Mouse (Mus musculus) hindbrain, embryonic 10.5 days (tissue): ENCODE measurements around the gene Agmat. TPM values are rescaled to one million over a fixed set of nuclear protein-coding genes. Genes with fewer than 3 reads are reported as not detected.
A peak's percentile ranks its signal among the peaks of the same experiment; 100 is the strongest.
"Not testable (repeated sequence)": the region's sequence is repeated elsewhere in the genome, so short reads cannot be mapped to it uniquely, and the experiment has no call there.

Experiments used
- DNase-seq: peaks from one replicate; pipeline ENCODE4 v3.0.0-alpha.2; 2017; ENCODE audit warnings: low spot score
- H3K27ac ChIP-seq: fragments of 300-500 bp; sonication (generic); 2 replicates; pipeline ENCODE4 v1.5.1; 2016; ENCODE audit warnings: mild to moderate bottlenecking, moderate library complexity
- H3K27me3 ChIP-seq: fragments of 300-500 bp; sonication (generic); 2 replicates; pipeline ENCODE4 v1.6.1; 2016; ENCODE audit warnings: mild to moderate bottlenecking; ENCODE audit not compliant: poor library complexity, insufficient read depth, severe bottlenecking
- H3K36me3 ChIP-seq: fragments of 300-500 bp; sonication (generic); 2 replicates; pipeline ENCODE4 v1.6.1; 2016; ENCODE audit warnings: mild to moderate bottlenecking, moderate library complexity
- H3K4me1 ChIP-seq: fragments of 300-500 bp; sonication (generic); replicated peaks from 2 replicates; pipeline ENCODE4 v1.6.1; 2016; ENCODE audit warnings: mild to moderate bottlenecking
- H3K4me3 ChIP-seq: fragments of 300-500 bp; sonication (generic); 2 replicates; pipeline ENCODE4 v1.5.1; 2016; ENCODE audit warnings: mild to moderate bottlenecking, moderate library complexity
- H3K9me3 ChIP-seq: fragments of 300-500 bp; sonication (generic); 2 replicates; pipeline ENCODE4 v1.6.1; 2016; ENCODE audit warnings: mild to moderate bottlenecking, moderate library complexity
- WGBS: fragments of 180-500 bp; shearing (Covaris S2); methylation state at CpG from one replicate; pipeline ENCODE4 v1.1.7; 2016; 5-methylcytosine and 5-hydroxymethylcytosine counted together
- polyA plus RNA-seq: library from polyadenylated mRNA; unstranded; fragments of >200 nt; fragmentation: Nextera tagmentation; extraction: Ambion mirVana; gene quantifications from 2 replicates; pipeline ENCODE4 v1.2.1, GENCODE M21; 2016

The Agmat gene
- polyA plus RNA-seq, 1 experiment from 2014 or later, result not detected

- WGBS, result 85% methylated on average over 19 of the region's 19 CpGs
- H3K36me3 ChIP-seq, result peaks cover 96% of the 10 kb centered on the region
- no peak for DNase-seq
- H3K27ac ChIP-seq, result no peak overlapping the region
- no peaks in the 10 kb centered on the region for H3K4me1 ChIP-seq
- no peaks in the 10 kb centered on the region for H3K9me3 ChIP-seq
- no peak overlapping the region for H3K4me3 ChIP-seq
- H3K27me3 ChIP-seq, result no peaks in the 10 kb centered on the region
Measured at GRCm38 (mm10) chr4:141766668-141767352, 20.3 kb downstream of the Agmat start.

GRCm38 (mm10) chr4:141767353-141768036 lies 21.0 kb downstream of the Agmat start:
- H3K4me3 ChIP-seq, result no peak overlapping the region
- no peak overlapping the region for H3K27ac ChIP-seq
- no peaks in the 10 kb centered on the region for H3K27me3 ChIP-seq
- peaks cover 96% of the 10 kb centered on the region for H3K36me3 ChIP-seq
- H3K4me1 ChIP-seq, result no peaks in the 10 kb centered on the region
- no peak for DNase-seq
- 77% methylated on average over 19 of the region's 19 CpGs for WGBS
- no peaks in the 10 kb centered on the region for H3K9me3 ChIP-seq

- Histone ChIP-seq H3K36me3 (peaks cover 96% of the 10 kb centered on the region), H3K4me3 (no peak overlapping the region), H3K9me3 (no peaks in the 10 kb centered on the region), H3K4me1 (no peaks in the 10 kb centered on the region), H3K27me3 (no peaks in the 10 kb centered on the region), H3K27ac (no peak overlapping the region)
- 95% methylated on average over 8 of the region's 8 CpGs for WGBS
- DNase-seq, result no peak
Measured at GRCm38 (mm10) chr4:141769501-141770160, 23.2 kb downstream of the Agmat start.

GRCm38 (mm10) chr4:141771823-141772222 lies 25.4 kb downstream of the Agmat start:
- Histone ChIP-seq H3K27ac (no peak overlapping the region), H3K9me3 (no peaks in the 10 kb centered on the region), H3K4me1 (no peaks in the 10 kb centered on the region), H3K4me3 (no peak overlapping the region), H3K36me3 (peaks cover 100% of the 10 kb centered on the region), H3K27me3 (no peaks in the 10 kb centered on the region)
- WGBS, result 92% methylated on average over 8 of the region's 8 CpGs
- no peak for DNase-seq

GRCm38 (mm10) chr4:141773019-141773418 lies 26.5 kb downstream of the Agmat start:
- peaks cover 100% of the 10 kb centered on the region for H3K36me3 ChIP-seq
- H3K4me3 ChIP-seq, H3K27ac ChIP-seq, H3K4me1 ChIP-seq, H3K9me3 ChIP-seq, DNase-seq, H3K27me3 ChIP-seq: not testable (repeated sequence)
- 86% methylated on average over 4 of the region's 4 CpGs for WGBS

- Histone ChIP-seq H3K36me3 (peaks cover 100% of the 10 kb centered on the region), H3K4me1 (no peaks in the 10 kb centered on the region), H3K4me3 (no peak overlapping the region), H3K27ac (no peak overlapping the region), H3K27me3 (no peaks in the 10 kb centered on the region), H3K9me3 (no peaks in the 10 kb centered on the region)
- WGBS, result 94% methylated on average over 8 of the region's 8 CpGs
- DNase-seq, result no peak
Measured at GRCm38 (mm10) chr4:141779828-141780227, 33.4 kb downstream of the Agmat start.

- no peaks in the 10 kb centered on the region for H3K4me1 ChIP-seq
- H3K36me3 ChIP-seq, result peaks cover 100% of the 10 kb centered on the region
- 96% methylated on average over 8 of the region's 8 CpGs for WGBS
- H3K9me3 ChIP-seq, result no peaks in the 10 kb centered on the region
- H3K27ac ChIP-seq, result no peak overlapping the region
- no peak for DNase-seq
- H3K27me3 ChIP-seq, result no peaks in the 10 kb centered on the region
- H3K4me3 ChIP-seq, result no peak overlapping the region
Measured at GRCm38 (mm10) chr4:141781201-141781985, 34.9 kb downstream of the Agmat start.

GRCm38 (mm10) chr4:141784835-141785234 lies 38.4 kb downstream of the Agmat start:
- H3K4me1 ChIP-seq, result peaks cover 5% of the 10 kb centered on the region
- 90% methylated on average over 5 of the region's 5 CpGs for WGBS
- peaks cover 82% of the 10 kb centered on the region for H3K36me3 ChIP-seq
- DNase-seq, result no peak
- no peaks in the 10 kb centered on the region for H3K27me3 ChIP-seq
- H3K4me3 ChIP-seq, result no peak overlapping the region
- H3K27ac ChIP-seq, result no peak overlapping the region
- no peaks in the 10 kb centered on the region for H3K9me3 ChIP-seq

GRCm38 (mm10) chr4:141786141-141786540 lies 39.7 kb downstream of the Agmat start:
- Histone ChIP-seq H3K4me3 (no peak overlapping the region), H3K9me3 (no peaks in the 10 kb centered on the region), H3K27me3 (no peaks in the 10 kb centered on the region), H3K27ac (no peak overlapping the region), H3K36me3 (peaks cover 69% of the 10 kb centered on the region), H3K4me1 (peaks cover 12% of the 10 kb centered on the region)
- WGBS, result 91% methylated on average over 13 of the region's 13 CpGs
- DNase-seq, result no peak

GRCm38 (mm10) chr4:141787046-141787445 lies 40.6 kb downstream of the Agmat start:
- WGBS, result 88% methylated on average over 6 of the region's 6 CpGs
- Histone ChIP-seq H3K27ac (no peak overlapping the region), H3K9me3 (no peaks in the 10 kb centered on the region), H3K36me3 (peaks cover 60% of the 10 kb centered on the region), H3K4me1 (peaks cover 13% of the 10 kb centered on the region), H3K27me3 (no peaks in the 10 kb centered on the region), H3K4me3 (no peak overlapping the region)
- no peak for DNase-seq

GRCm38 (mm10) chr4:141787462-141787861 lies 41.0 kb downstream of the Agmat start:
- 94% methylated on average over 7 of the region's 7 CpGs for WGBS
- H3K36me3 ChIP-seq, result peaks cover 55% of the 10 kb centered on the region
- DNase-seq, result no peak

GRCm38 (mm10) chr4:141789564-141790218 lies 43.2 kb downstream of the Agmat start:
- WGBS, result 57% methylated on average over 3 of the region's 3 CpGs
- H3K27ac ChIP-seq, result peak overlapping the region; percentile 95
- peaks cover 33% of the 10 kb centered on the region for H3K36me3 ChIP-seq
- no peaks in the 10 kb centered on the region for H3K9me3 ChIP-seq
- peak overlapping the region; percentile 92 for H3K4me3 ChIP-seq
- H3K4me1 ChIP-seq, result peaks cover 29% of the 10 kb centered on the region
- DNase-seq, result peak; percentile 5
- H3K27me3 ChIP-seq, result no peaks in the 10 kb centered on the region

More at GRCm38 (mm10) chr4:141787462-141787861, 41.0 kb downstream of the Agmat start:
- Histone ChIP-seq H3K9me3 (no peaks in the 10 kb centered on the region), H3K27me3 (no peaks in the 10 kb centered on the region), H3K27ac (no peak overlapping the region), H3K4me1 (peaks cover 14% of the 10 kb centered on the region), H3K4me3 (no peak overlapping the region)
